Mouse (Mus musculus) thymus, postnatal 25 days (tissue): Measurements from ENCODE around the gene Gm42688.

Source experiments
- DNase-seq: peaks from one replicate; pipeline ENCODE4 v3.0.0; 2022

Gm42688 gene

GRCm38 (mm10) chr6:83086121-83087035, 15.0 kb upstream of the Gm42688 start, which contains the start of gene Lbx2:
Gene Lbx2 (plus strand): TSS chr6:83086367.
- peak; percentile 22 for DNase-seq

GRCm38 (mm10) chr6:83087205-83087925, 14.1 kb upstream of the Gm42688 start:
- DNase-seq, result no peak

- no peak for DNase-seq
Measured at GRCm38 (mm10) chr6:83087926-83088260, 13.5 kb upstream of the Gm42688 start.

GRCm38 (mm10) chr6:83092416-83093127, 8.8 kb upstream of the Gm42688 start:
- DNase-seq, result no peak

- DNase-seq, result peak; percentile 54
Measured at GRCm38 (mm10) chr6:83095968-83096367, 5.4 kb upstream of the Gm42688 start.

DNA sequence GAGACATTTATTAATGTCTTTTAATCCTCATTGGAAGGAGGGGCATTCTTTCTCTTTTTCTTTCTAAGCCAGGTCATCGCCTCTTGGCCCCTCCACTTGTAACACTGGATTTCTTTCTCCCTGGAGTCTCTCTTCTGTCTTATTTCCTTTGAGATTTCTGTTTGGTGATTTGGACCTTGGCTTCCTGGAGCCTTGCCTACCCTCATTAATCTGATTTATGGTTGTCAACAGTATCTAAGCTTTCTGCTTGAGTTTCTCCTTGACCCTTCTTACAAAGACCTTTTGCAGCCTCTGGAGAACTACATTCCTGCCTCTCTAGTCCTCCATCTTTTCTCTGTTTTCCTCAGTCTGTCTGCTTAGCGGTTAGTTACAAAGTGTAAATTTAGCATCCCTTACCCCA, 3.0 kb upstream of the Gm42688 start:
- no peak for DNase-seq

GRCm38 (mm10) chr6:83101688-83102556, 505 bp downstream of the Gm42688 start:
- peak; percentile 81 for DNase-seq

DNA sequence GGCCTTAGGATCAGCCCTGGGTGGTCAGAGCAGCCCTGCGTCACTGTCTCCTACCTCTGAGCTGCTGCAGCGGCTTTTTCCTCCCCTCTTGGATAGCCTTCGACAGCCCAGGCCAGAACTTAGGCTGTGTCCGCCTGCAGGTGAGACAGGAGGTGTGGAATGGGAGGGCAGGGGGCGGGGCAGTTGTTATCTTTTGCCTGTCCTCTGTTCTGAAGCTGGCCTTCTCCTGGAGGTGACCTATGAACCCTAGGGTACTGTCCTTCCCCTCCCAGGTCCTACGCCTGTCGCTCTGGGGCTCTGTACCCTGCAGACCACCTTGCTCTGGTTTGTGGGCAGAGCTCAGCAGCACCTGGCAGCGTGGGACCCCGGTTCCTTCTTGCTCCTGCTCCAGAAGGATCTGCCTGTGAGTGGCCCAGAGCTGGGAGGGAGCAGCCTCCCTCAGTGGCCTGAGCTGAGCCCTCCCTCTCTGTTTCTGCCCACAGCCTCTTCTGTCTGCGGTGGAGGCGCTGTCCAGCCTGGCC, 1.8 kb downstream of the Gm42688 start:
- DNase-seq, result no peak

DNA sequence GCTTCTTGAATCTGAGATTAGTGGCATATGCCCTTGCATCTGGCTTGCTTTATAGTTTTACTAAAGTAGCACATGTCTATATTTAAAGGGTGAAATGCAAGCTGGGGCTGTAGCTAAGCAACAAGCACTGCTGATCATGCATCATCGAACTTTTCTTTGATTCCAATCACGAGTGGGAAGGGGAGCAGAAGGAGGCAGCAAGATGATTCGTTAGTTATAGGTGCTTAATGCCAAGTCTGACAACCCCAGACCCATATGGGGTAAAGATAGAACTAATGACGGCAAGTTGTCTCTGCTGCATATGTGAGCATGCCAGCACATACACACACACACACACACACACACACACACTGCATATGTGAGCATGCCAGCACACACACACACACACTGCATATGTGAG, 2.7 kb downstream of the Gm42688 start:
- DNase-seq, result no peak

- DNase-seq, result peak; percentile 85
Measured at GRCm38 (mm10) chr6:83107566-83108400, 6.4 kb downstream of the Gm42688 start.

DNA sequence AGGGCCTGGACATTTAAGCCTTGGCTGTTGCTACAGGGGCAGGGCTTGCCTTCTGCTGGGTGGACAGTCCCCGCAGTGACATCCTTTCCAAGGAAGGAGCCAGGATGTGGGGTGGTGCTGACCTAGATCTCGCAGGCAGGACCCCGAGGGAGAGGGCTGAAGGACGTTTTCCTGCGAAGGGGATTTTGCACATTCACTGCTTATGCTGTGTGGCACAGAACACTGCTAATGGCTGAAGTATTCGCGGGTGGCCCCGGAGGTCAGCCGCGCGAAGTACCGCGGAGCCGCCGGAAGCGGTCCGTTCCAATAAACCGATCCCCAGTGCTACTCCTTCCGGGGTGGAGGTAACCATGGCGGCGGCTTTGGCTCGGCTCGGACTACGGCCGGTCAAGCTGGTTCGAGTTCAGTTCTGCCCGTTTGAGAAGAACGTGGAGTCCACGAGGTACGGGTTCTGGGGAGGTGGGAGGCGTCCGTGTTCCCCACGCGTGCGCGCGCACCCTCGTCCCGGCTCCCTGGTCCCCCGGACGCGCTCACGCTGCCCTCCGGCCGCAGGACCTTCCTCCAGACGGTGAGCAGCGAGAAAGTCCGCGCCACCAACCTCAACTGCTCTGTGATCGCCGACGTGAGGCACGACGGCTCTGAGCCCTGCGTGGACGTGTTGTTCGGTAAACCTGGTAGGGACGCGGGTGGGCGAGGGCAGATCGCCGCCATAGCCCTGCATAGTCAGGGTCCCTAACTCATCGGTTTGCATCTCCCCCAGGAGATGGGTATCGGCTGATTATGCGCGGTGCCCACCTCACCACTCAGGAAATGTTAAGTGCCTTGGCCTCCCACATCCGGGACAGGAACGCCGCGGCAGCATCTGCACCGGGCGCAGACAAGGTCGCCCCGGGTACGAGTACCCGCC, 7.6 kb downstream of the Gm42688 start, which contains the start of gene Mrpl53:
Gene Mrpl53, plus strand, starts transcription at position 279 of the 907 bp plus-strand sequence.
- DNase-seq, result peak; percentile 72

DNA sequence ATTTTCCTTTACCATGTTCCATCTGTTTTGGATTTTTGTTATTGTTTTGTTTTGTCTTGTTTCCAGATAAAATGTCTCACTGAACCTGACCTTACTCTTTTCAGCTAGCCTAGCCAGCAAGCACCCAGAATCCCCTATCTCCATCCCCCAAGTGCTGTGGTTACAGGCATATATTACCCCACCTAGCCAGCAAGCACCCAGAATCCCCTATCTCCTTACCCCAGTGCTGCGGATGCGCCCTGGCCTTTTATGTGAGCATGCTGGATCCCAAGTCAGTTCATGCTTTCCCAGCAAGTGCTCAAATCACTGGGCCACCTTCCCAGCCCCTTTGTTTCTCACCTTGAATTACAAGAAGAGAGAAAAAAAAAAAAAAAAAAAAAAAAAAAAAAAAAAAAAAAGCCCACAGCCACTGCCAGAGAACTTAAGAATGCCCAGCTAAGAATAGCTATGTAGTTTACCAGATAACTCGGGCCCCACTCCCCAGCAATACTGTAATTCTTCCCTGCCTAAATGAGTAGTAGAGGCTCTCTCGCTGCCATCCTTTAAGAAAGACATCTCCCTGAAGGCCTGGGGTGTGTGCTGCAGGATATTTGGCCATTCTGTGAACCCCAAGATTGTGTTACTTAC, 10.2 kb downstream of the Gm42688 start:
- DNase-seq, result no peak

- peak; percentile 93 for DNase-seq
Measured at GRCm38 (mm10) chr6:83115011-83115671, 13.7 kb downstream of the Gm42688 start, which contains the start of gene Mogs. Gene Mogs (plus strand): TSS chr6:83115496.

DNA sequence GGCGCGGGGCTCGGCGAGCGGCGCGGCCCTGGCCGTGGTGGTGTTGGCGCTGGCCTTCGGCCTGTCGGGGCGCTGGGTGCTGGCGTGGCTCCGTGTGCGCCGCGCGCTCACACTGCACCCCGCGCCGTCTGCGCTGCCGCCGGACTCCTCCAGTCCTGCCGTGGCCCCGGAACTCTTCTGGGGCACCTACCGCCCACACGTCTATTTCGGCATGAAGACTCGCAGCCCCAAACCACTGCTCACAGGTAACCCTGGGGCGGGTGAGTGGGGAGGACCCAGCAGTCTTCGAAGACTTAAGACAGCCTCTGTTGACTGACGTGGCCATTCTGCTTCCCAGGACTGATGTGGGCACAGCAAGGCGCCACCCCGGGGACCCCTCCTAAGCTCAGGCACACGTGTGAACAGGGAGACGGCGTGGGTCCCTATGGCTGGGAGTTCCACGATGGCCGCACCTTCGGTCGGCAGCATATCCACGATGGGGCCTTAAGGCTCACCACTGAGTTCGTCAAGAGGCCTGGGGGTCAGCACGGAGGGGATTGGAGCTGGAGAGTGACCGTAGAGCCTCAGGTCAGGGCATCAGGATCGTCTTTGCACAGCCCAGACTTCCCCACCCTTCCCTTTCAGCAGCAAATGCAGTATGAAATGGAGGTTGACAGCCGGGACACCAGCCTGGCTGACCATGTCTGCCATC, 14.4 kb downstream of the Gm42688 start:
- no peak for DNase-seq

DNA sequence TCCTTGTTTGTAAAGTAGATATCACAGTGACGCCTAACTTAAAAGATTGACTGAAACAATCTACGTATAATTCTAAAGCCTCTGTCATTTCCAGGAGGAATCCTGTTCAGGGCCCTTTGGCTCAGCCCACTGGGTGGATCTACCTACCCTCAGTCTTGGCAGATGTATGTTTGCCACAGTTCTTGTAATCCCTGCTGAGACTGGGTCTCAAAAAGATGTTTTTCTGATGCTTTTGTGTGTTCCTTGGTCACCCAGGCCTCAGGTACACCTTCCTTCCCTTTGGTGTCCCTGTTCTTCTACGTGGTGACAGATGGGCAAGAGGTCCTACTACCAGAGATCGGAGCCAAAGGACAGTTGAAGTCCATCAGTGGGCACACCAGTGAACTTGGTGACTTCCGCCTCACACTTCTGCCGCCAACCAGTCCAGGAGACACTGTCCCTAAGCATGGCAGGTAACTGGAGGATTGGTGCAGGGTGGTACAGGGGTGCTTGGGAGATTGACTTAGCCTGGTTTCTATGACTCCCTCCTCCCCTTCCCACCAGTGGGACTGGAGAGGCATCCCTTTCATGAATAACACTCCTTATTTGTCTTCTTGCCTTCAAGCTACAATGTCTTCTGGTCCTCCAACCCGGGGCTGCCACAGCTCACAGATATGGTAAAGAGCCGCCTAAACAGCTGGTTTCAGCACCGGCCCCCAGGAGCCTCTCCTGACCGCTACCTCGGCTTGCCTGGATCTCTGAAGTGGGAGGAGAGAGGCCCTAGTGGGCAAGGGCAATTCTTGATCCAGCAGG, 15.2 kb downstream of the Gm42688 start:
- no peak for DNase-seq

- no peak for DNase-seq
Measured at GRCm38 (mm10) chr6:83117165-83117438, 15.7 kb downstream of the Gm42688 start.

GRCm38 (mm10) chr6:83117616-83118015, 16.2 kb downstream of the Gm42688 start:
- DNase-seq, result no peak

GRCm38 (mm10) chr6:83118369-83118768, 17.0 kb downstream of the Gm42688 start:
- no peak for DNase-seq
